Mouse (Mus musculus): ENCODE data around the gene Supt5. TPM values are rescaled to one million over a fixed set of nuclear protein-coding genes. Genes with fewer than 3 reads are reported as not detected.

Gene Supt5
- total RNA-seq, 1 experiment from 2014 or later = 136 TPM

DNA sequence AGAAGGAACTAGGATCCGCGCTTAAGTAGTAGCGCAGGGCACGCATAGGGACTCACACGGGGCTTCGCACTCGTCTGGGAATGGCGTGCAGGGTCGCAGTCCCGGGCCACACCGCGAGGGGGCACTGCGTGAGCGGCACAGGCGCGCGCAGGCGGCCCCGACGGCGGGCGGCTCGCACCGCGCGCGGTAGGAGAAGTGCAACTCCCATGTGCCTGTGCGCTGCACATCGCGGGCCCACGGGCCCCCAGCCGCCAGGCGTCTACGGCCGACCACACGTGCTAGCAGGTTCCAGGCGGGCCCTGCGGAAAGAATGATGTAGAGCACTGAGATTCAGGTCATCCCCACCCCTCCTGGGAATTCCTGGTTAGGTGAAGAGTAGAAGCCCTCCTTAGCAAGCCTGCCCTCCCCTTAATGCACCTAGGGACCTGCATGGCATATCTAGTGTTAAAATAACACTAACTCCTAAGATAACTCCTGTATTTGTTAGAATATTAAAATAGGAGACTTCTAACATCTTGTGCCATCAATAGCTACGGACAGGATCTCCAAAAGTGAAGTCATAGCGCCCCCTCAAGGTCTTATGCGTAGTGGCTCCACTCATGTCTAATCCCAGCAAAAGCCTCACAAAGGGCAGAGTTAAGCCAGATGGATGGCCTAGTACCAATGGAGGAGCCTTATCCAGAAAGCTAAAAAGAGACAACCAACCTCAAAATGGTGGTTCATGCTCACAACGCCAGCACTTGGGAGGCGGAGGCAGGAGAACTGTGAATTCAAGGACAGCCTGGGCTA, 39.5 kb downstream of the Supt5 start:
- no peak for DNase-seq

GRCm38 (mm10) chr7:28294481-28294880, 44.1 kb downstream of the Supt5 start:
- DNase-seq = peak; percentile 80

- DNase-seq = peak; percentile 40
Measured at GRCm38 (mm10) chr7:28290638-28291590, 47.6 kb downstream of the Supt5 start, which contains the start of gene Selenov. Gene Selenov, minus strand, starts transcription at chr7:28291186.

GRCm38 (mm10) chr7:28290165-28290564, 48.4 kb downstream of the Supt5 start:
- DNase-seq = no peak

DNA sequence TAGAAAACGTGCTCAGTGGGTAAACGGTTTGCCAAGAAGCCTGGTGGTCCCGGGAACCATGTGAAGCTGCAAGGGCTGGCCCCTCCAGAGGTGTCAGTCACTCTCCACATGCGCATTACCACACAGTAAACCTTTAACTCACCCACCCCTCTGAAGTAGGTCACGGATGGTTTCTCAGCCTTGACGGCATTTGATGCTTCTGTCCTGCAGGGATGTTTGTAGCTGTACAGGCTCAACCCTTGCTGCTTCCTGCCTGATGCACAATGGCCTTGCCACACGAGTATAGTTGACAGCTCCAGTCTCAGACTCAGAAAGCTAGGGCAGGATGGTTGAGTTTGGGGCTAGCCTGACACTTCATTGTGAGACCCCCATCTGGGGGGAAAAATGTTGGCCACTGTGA, 57.9 kb downstream of the Supt5 start:
- DNase-seq = no peak

- no peak for DNase-seq
Measured at GRCm38 (mm10) chr7:28278279-28278652, 60.3 kb downstream of the Supt5 start.

- DNase-seq = peak; percentile 96
Measured at GRCm38 (mm10) chr7:28277615-28278278, 60.8 kb downstream of the Supt5 start, which contains the start of gene Eid2b. Gene Eid2b, plus strand, starts transcription at chr7:28277739.

DNA sequence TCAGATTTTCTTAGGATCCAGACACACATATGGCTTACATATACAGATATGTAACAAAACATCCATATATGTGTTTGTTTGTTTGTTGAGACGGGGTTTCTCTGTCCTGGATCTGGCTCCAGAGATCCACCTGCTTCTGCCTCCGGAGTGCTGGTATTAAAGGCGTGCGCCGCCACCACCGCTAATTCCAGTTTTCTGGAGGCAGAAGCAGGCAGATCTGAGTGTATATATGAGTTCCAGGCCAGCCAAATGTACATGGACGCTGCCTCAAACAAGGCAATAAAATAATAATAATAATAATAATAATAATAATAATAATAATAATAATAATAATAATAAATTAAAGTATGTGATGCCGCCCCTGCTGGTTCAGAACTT, 61.3 kb downstream of the Supt5 start:
- no peak for DNase-seq

- DNase-seq = no peak
Measured at GRCm38 (mm10) chr7:28271761-28272160, 66.8 kb downstream of the Supt5 start.

GRCm38 (mm10) chr7:28269355-28269754, 69.2 kb downstream of the Supt5 start:
- DNase-seq = no peak

GRCm38 (mm10) chr7:28268576-28268975, 70.0 kb downstream of the Supt5 start:
- no peak for DNase-seq

DNA sequence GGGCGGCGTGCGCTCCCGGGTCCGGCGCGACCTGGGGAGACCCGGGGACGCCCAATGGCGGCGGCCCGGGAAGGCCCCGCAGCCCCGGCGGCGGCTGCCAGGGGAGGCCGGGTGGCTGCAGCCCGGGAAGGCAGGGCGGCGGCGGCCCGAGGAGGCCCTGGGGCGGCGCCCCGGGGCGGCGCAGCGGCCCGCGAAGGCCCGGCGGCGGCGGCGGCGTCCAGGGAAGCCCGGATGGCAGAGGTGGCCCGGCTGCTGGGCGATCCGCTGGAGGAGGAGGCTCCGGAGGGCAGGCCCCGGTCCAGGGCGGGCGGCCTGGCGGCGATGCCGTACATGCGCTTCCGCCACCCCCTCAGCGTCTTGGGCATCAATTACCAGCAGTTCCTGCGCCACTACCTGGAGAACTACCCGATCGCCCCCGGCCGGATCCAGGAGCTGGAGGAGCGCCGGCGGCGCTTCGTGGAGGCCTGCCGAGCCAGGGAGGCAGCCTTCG, 70.5 kb downstream of the Supt5 start:
- peak; percentile 75 for DNase-seq

GRCm38 (mm10) chr7:28267129-28268041, 71.2 kb downstream of the Supt5 start, which contains the start of gene Eid2:
Gene Eid2, plus strand, starts transcription at chr7:28267881.
- DNase-seq = peak; percentile 90

GRCm38 (mm10) chr7:28265391-28265790, 73.2 kb downstream of the Supt5 start:
- no peak for DNase-seq

Other genes starting within 250 kb of the Supt5 start
- not detected in 2 replicates for gene 9530053A07Rik, start 209.3 kb downstream of the Supt5 start, total RNA-seq (2021)
- 91.9 and 107 TPM in 2 replicates for gene Fbl, start 169.0 kb downstream of the Supt5 start, total RNA-seq (2021)
- gene Dyrk1b, start 159.3 kb downstream of the Supt5 start, total RNA-seq (2021) = 42.3 and 46.2 TPM in 2 replicates
- 22.5 and 26.6 TPM in 2 replicates for gene Eid2, start 70.9 kb downstream of the Supt5 start, total RNA-seq (2021)
- 19.2 and 21.1 TPM in 2 replicates for gene Eid2b, start 61.0 kb downstream of the Supt5 start, total RNA-seq (2021)
- not detected in 2 replicates for gene Selenov, start 47.6 kb downstream of the Supt5 start, total RNA-seq (2021)
- gene Dll3, start 36.5 kb downstream of the Supt5 start, total RNA-seq (2021) = not detected in 2 replicates
- 72.0 and 81.3 TPM in 2 replicates for gene Timm50, start 26.7 kb downstream of the Supt5 start, total RNA-seq (2021)
- gene Rps16, start 11.9 kb upstream of the Supt5 start, total RNA-seq (2021) = 820 and 1,029 TPM in 2 replicates
- 25.1 and 27.0 TPM in 2 replicates for gene Plekhg2, start 33.9 kb upstream of the Supt5 start, total RNA-seq (2021)
- gene Zfp36, start 41.5 kb upstream of the Supt5 start, total RNA-seq (2021) = 14.8 and 16.1 TPM in 2 replicates
- 31.3 and 34.4 TPM in 2 replicates for gene Med29, start 54.0 kb upstream of the Supt5 start, total RNA-seq (2021)
- 80.7 and 92.7 TPM in 2 replicates for gene Paf1, start 54.2 kb upstream of the Supt5 start, total RNA-seq (2021)
- 7.2 and 11.2 TPM in 2 replicates for gene Gmfg, start 98.7 kb upstream of the Supt5 start, total RNA-seq (2021)
- gene Lrfn1, start 113.2 kb upstream of the Supt5 start, total RNA-seq (2021) = 15.9 and 17.4 TPM in 2 replicates
- not detected in 2 replicates for gene Ifnl2, start 171.7 kb upstream of the Supt5 start, total RNA-seq (2021)
- gene Ifnl3, start 184.1 kb upstream of the Supt5 start, total RNA-seq (2021) = not detected in 2 replicates
- not detected in 2 replicates for gene Sycn, start 202.1 kb upstream of the Supt5 start, total RNA-seq (2021)
- not detected in 2 replicates for gene Nccrp1, start 208.5 kb upstream of the Supt5 start, total RNA-seq (2021)